Mouse (Mus musculus): ENCODE data around the gene Rbms1.

Rbms1 gene

DNA sequence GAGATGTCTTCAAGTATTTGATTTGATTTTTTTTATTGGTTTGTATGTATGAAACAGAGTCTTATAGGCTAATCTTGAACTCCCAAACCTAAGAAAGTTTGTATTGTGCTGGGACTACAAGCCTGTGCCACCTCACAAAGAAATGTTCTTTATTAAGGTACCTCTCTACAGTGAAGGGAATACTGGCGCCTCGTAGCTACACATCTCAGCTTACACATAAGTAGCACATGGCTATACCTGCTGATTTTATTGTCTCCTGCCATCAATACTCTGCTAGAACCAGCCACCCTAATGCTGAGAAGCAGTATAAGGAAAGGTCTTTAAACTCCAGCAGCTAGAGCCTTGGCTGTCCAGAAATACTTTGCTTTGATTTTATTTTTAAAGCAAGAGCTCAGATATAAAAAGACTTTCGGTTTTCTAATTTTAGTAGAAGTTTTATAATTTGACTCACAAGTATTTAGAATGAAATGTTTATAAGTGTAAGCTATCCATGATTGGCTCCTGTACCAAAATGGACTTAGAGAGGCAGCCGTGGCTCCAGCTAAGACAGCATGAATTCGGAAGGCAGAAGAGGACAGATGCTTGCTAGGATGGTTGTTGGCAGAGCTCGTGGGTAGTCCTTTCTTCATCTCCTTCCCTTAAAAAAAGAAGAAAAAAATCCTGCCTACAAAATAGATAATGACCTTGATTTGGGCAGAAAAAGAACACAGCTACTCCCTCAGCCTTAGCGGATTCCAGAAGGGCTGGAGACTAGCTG lies 48.3 kb downstream of the Rbms1 start:
- no peak for DNase-seq

GRCm38 (mm10) chr2:60913281-60913680 lies 49.7 kb downstream of the Rbms1 start:
- DNase-seq, result no peak

GRCm38 (mm10) chr2:60911716-60912115 lies 51.3 kb downstream of the Rbms1 start:
- no peak for DNase-seq

GRCm38 (mm10) chr2:60910820-60911219 lies 52.2 kb downstream of the Rbms1 start:
- peak; percentile 17 for DNase-seq

DNA sequence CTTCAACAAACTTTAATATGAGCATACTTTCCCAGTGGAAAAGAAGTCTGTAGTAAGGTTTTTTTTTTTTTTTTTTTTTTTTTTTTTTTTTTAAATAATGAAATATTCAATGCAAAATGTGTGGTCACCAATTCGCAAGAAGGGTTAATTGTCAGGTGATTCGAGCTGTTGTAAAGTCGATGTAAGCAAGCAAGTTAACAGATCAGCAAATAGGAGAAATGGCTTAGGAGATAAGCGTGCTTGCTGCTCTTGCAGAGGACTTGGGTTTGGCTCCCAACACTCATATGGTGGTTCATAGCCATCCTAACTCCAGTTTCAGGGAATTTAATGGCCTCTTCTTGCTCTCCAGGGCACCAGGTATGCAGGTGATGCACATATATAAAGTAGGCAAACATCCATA lies 54.4 kb downstream of the Rbms1 start:
- DNase-seq, result no peak

- no peak for DNase-seq
Measured at GRCm38 (mm10) chr2:60908116-60908515, 54.9 kb downstream of the Rbms1 start.

- DNase-seq, result no peak
Measured at GRCm38 (mm10) chr2:60905283-60905682, 57.7 kb downstream of the Rbms1 start.

DNA sequence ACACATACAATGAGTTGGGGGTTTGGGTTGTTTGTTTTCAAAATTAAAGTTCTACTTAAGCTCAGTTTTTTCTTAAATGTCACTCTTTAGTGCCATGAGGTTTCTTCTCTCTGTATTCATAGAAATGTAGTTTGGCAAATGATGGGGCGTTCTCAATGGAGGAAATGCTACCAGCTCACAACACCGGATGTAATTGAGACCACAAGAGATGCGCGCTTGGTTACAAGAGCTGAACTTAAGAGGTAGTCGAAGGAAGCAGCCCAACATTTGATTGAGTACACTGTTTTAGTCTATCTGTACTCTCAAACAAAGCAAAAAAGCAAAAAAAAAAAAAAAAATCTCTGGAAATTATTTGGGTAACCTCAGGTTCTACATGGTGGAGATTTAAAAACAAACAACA lies 58.9 kb downstream of the Rbms1 start:
- no peak for DNase-seq

DNA sequence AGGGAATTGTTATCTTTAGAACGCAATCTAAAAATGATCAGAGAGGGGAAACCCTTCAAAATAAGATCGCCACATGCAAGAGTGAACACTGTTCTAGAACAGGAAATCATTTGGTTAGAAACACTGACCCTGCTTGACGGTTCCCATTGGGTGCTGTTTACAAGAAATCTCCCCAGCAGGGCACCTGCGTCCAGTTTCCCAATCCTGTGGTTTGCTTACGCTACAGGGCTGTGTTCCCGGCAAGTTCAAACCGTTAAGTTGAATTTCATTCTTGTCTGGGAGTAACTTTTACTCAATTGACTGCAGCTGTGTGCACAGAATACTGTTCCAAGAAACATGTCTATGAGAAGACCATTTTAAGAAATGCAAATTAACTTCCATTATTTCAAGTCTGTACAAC lies 59.5 kb downstream of the Rbms1 start:
- no peak for DNase-seq

DNA sequence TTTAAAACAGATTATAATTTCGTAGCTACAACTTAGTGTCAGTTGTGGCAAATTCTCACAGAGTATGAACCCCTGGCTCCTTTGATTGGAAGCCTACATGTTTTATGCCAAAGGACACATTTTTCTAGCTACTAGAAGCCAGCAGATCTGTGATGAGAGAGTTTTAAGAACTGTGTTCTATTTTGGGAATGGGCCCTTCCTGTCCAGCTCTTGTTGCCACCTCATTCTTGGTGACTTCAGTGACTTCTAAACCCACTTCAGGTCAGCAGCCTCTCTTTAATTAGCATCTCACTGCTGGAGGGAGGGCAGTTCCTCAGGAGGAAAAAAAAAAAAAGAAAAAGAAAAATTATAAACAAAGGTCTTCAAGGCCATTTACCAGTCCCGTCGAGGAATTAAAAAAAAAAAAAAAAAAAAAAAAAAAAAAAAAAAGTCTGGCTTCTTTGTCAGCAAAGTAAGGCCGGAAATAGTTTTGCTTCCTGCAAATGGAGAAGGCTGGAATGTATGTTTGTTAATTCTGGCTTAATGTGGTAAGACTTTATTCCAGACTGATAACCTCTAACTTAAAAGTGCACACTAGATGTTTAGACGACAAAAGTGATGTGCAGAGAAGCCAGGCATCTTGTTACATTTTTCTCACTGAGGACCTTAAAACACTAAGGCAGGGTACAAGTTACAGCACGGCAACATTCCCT lies 60.4 kb downstream of the Rbms1 start:
- no peak for DNase-seq

DNA sequence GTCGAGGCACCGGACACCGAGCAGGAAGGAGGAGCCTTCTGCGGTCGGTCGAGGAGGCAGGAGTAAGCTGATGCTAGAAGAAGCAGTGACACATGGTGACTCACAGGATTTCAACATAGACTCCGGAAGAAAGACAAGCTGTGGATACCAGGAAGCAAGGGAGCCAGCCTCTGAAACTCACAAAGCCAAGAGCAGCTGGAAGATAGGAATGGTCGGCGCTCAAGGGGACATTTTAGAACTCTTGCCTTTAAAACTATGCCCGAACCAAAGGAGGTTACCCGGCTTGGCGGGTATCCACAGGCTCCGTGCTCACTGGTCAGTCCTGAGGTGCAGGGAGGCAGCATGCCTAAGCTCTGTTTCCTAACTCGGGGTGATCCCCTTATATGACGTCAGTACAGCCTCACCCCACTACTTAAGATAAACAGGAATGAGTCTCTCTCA lies 61.5 kb downstream of the Rbms1 start:
- DNase-seq, result no peak

DNA sequence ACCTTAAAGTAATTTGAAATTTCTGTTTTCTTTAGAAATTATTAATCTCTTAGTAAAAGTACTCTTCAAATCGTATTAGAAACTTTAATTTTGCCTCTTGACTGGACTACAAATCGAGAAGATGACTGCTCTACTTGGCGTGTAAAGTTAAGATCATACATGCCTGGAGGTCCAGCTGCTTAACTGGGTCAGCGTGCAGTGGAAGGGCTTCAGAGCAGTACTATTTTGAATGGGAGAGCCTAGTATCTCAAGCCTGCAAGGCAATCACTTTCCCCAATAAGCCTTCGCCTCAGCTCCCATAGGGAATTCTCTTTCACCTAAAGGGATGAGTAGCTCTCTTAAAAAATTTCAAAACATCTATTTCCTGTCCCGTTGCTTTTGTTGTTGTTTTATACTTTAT lies 62.0 kb downstream of the Rbms1 start:
- DNase-seq, result no peak

DNA sequence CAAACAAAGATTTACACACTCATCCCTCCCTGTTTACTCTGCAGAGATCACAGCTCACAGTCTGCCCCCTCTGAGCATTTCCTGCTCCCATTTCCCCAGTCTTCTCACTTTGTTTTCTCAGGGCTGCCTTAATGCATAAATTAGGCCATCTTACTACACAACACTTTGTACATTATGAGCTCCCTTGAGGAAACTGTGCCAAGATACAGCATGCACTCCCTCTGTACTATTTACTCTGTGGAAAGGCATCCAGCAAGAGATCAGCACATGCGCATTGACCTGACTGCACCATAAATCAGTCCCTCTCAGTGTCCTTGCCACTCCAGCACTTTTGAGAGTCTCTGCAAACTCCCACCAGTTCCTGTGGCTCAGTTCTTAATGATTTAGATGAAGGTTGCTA lies 70.0 kb downstream of the Rbms1 start:
- DNase-seq, result no peak

DNA sequence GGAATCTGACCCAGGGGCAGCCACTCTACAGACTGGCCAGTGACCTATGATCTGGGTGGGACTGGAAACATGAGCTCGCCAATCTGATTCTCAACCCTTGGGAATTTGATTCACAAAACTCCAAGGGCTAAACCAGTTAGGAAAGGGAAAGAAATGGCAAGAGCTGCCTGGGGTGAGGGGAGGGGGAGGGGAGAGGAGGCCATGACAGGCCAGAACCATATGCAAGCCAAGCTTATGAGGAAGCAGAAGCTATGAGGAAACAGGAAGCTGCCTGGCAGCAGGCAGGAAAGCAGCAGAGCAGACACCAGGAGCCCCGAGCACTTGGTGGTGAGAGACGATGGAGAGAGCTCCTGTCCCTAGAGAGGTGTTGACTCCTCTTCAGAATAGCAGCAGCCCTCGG lies 79.1 kb downstream of the Rbms1 start:
- DNase-seq, result no peak

DNA sequence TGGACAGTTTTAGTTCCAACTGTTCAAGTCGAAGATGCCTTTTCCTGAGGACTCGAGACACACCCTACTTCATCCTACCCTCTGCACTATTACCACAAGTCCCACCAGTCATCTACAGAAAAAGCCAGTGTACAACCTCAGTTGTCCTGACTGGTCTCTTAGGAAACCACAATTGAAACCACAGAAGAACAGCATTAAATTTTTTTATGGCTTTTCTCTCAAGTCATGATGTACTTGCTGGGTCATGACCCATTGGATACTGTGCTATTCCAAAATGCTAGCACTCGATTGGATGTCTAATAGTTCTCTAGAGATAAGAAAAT lies 80.0 kb downstream of the Rbms1 start:
- DNase-seq, result no peak

DNA sequence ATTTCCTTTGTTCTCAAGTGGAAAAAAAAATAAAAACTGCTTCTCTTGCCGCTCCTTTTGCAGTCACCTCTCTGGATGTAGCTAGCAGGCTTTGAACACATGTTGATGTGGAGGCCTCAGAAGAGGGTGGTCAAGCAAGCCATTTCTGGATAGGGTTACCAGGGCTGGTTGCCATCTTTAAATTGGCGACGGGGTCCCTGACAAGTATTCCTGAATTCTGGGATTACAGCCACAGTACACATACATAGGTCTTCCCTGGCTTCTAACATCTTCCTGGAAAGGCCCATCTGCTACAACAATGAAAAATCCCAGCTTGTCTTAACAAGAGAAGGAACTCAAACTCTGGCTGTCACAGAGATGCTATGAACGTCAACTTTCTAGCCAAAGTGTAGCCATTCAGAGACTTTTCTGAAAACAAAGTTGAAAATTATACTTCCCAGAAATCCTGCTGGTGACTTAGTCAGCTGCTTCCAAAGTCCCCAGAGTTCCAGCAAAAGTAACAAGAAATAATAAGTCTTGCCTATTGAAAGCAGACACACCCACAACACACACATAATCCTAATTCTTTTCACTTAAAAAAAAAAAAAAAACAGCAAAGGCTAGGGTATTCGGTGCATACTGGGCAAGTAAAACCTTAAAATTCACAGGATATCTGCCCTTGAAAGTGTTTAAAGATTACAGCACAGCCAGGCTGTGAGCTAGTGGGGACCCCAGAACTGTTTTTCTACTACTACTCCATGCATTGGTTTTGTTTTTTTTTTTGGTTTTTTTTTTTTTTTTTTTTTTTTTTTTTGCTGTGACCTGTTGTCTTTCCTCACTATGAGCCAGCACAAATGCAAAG lies 80.6 kb downstream of the Rbms1 start:
- DNase-seq, result no peak

DNA sequence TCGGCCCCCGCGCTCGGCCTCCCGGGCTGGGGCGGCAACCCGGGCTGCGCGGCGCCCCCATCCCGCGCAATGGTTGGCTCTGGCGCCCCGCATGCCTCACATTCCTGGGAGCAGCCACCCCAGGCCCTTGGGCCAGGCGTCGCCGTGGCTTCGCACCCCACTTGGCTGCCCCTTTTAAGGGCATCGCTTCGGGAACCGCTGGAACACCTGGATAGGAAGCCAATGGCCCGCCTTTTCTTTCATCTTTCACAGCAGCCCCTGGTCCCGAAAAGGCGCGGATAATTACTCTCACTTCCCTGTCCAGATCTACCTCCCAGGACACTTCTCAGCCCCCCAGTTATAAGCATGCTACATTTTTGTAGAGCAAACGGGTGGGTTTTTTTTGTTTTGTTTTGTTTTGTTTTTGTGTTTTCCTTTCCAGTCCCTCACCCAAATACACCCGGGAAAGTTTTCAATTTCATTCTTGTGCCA lies 81.4 kb downstream of the Rbms1 start:
- DNase-seq, result no peak

- DNase-seq, result peak; percentile 47
Measured at GRCm38 (mm10) chr2:60880789-60881570, 82.0 kb downstream of the Rbms1 start.

GRCm38 (mm10) chr2:60879966-60880788 lies 82.8 kb downstream of the Rbms1 start:
- no peak for DNase-seq

GRCm38 (mm10) chr2:60879141-60879818 lies 83.7 kb downstream of the Rbms1 start:
- DNase-seq, result no peak
